In genomic region chr7:81570271-81570670, GRCm38 (mm10) we compare ENCODE assay signal across 15 mouse cellular contexts. TPM values are rescaled to one million over a fixed set of nuclear protein-coding genes. Genes with fewer than 3 reads are reported as not detected.
DNase-seq lines count a peak whose midpoint lies in the region; ATAC-seq lines count a peak whose summit lies in the region.
"Had no signal": no experiment of that assay in that cellular context is flagged by ENCODE, and none has a peak within 500 bp of the region (broad histone marks: within the 10 kb centered on the region; RNA-seq: fewer than 3 reads in every experiment).

No protein-coding gene starts in this region.

- WGBS in embryonic facial prominence, embryonic 13.5 days: 93% methylated on average over 3 of the region's 3 CpGs
- 93% methylated on average over 3 of the region's 3 CpGs for WGBS in embryonic facial prominence, embryonic 10.5 days
- 82% methylated on average over 3 of the region's 3 CpGs for WGBS in heart, embryonic 13.5 days
- WGBS in liver, embryonic 11.5 days: 92% methylated on average over 3 of the region's 3 CpGs
- WGBS in liver, embryonic 13.5 days (ENCODE audit: insufficient replicate concordance): 88% methylated on average over 3 of the region's 3 CpGs

- no peak overlapping the region for H3K4me2 ChIP-seq in embryonic facial prominence, embryonic 13.5 days
- H3K4me2 ChIP-seq in heart, embryonic 13.5 days: 0 out of 2 replicates have a peak overlapping the region, but pooled peaks have one; percentile 85
- H3K4me2 ChIP-seq in liver, embryonic 11.5 days: no peak overlapping the region
- peak overlapping the region; percentile 79 for H3K4me2 ChIP-seq in liver, embryonic 13.5 days

- DNase-seq in embryonic facial prominence, embryonic 10.5 days (ENCODE audit: low spot score): no peak
- no peak for DNase-seq in heart, postnatal 14 days
- peak; percentile 12 for DNase-seq in liver, embryonic 11.5 days (ENCODE audit: low spot score)
- no peak for DNase-seq in liver
- no peak for DNase-seq in liver, embryonic 13.5 days
- DNase-seq in kidney, postnatal 4 days: no peak
- DNase-seq: right cerebral cortex, postnatal 14 days had no signal

- no peaks in the 10 kb centered on the region for H3K36me3 ChIP-seq in embryonic facial prominence, embryonic 13.5 days
- no peaks in the 10 kb centered on the region for H3K36me3 ChIP-seq in embryonic facial prominence, embryonic 10.5 days (replicated peaks)
- H3K36me3 ChIP-seq in heart, embryonic 13.5 days: peaks cover 6% of the 10 kb centered on the region
- H3K36me3 ChIP-seq in liver, embryonic 11.5 days (ENCODE audit: control insufficient read depth, insufficient read depth, low read length): no peaks in the 10 kb centered on the region
- H3K36me3 ChIP-seq in liver, embryonic 13.5 days: peaks cover 6% of the 10 kb centered on the region
- H3K36me3 ChIP-seq: stomach, embryonic 15.5 days had no signal

- H3K4me3 ChIP-seq in embryonic facial prominence, embryonic 13.5 days: peak overlapping the region; percentile 85; the same call in 1 of the 2 replicates
- H3K4me3 ChIP-seq in embryonic facial prominence, embryonic 10.5 days: no peak overlapping the region
- H3K4me3 ChIP-seq in heart, embryonic 13.5 days: no peak overlapping the region
- H3K4me3 ChIP-seq in liver, embryonic 11.5 days (ENCODE audit: low read depth, low read length): no peak overlapping the region
- H3K4me3 ChIP-seq in liver, embryonic 13.5 days (replicated peaks): no peak overlapping the region

- H3K27ac ChIP-seq in embryonic facial prominence, embryonic 13.5 days: no peak overlapping the region
- no peak overlapping the region for H3K27ac ChIP-seq in embryonic facial prominence, embryonic 10.5 days (replicated peaks)
- peak overlapping the region; percentile 93 for H3K27ac ChIP-seq in heart, embryonic 13.5 days (replicated peaks)
- no peak overlapping the region for H3K27ac ChIP-seq in liver, embryonic 11.5 days (ENCODE audit: low read depth, low read length)
- H3K27ac ChIP-seq in liver, embryonic 13.5 days: no peak overlapping the region
- H3K27ac ChIP-seq: hindbrain, embryonic 13.5 days; liver, embryonic 14.5 days had no signal

- ATAC-seq in embryonic facial prominence, embryonic 13.5 days (ENCODE audit: insufficient number of reproducible peaks, insufficient read depth, low FRiP score, low TSS enrichment, low read depth): no peak
- ATAC-seq in heart, embryonic 13.5 days (ENCODE audit: extremely low read depth, insufficient number of reproducible peaks, low FRiP score, low TSS enrichment): no peak
- ATAC-seq in liver, embryonic 11.5 days (replicated peaks; ENCODE audit: low FRiP score): no peak
- ATAC-seq in liver, embryonic 13.5 days (ENCODE audit: low read depth): no peak

- peaks cover 12% of the 10 kb centered on the region for H3K4me1 ChIP-seq in embryonic facial prominence, embryonic 13.5 days
- H3K4me1 ChIP-seq in embryonic facial prominence, embryonic 10.5 days: peaks cover 15% of the 10 kb centered on the region; the same call in 1 of the 2 replicates
- peaks cover 46% of the 10 kb centered on the region for H3K4me1 ChIP-seq in heart, embryonic 13.5 days
- H3K4me1 ChIP-seq in liver, embryonic 11.5 days (replicated peaks; ENCODE audit: control insufficient read depth, insufficient read depth, low read length): peaks cover 14% of the 10 kb centered on the region
- H3K4me1 ChIP-seq in liver, embryonic 13.5 days (replicated peaks): peaks cover 32% of the 10 kb centered on the region
- H3K4me1 ChIP-seq: stomach, embryonic 15.5 days had no signal

- H3K9me3 ChIP-seq in embryonic facial prominence, embryonic 13.5 days: no peaks in the 10 kb centered on the region
- H3K9me3 ChIP-seq in embryonic facial prominence, embryonic 10.5 days: no peaks in the 10 kb centered on the region
- H3K9me3 ChIP-seq in heart, embryonic 13.5 days: no peaks in the 10 kb centered on the region
- no peaks in the 10 kb centered on the region for H3K9me3 ChIP-seq in liver, embryonic 11.5 days (ENCODE audit: control insufficient read depth, low read length)
- H3K9me3 ChIP-seq in liver, embryonic 13.5 days (replicated peaks): no peaks in the 10 kb centered on the region
- H3K9me3 ChIP-seq: forebrain, embryonic 15.5 days; hindbrain, embryonic 13.5 days; kidney, embryonic 15.5 days; stomach, embryonic 15.5 days had no signal

- intact Hi-C loops in heart, postnatal 14 days (cut with DNase I): loop anchor here (5.0 kb wide), 1 partner anchor 223 kb away; the partner anchor contains the start of gene Rps17

- no peaks in the 10 kb centered on the region for H3K27me3 ChIP-seq in embryonic facial prominence, embryonic 13.5 days
- H3K27me3 ChIP-seq in embryonic facial prominence, embryonic 10.5 days (replicated peaks; ENCODE audit: low read depth, poor library complexity, severe bottlenecking): peaks cover 12% of the 10 kb centered on the region
- no peaks in the 10 kb centered on the region for H3K27me3 ChIP-seq in heart, embryonic 13.5 days (replicated peaks)
- no peaks in the 10 kb centered on the region for H3K27me3 ChIP-seq in liver, embryonic 11.5 days (replicated peaks; ENCODE audit: control insufficient read depth, insufficient read depth, low read length)
- no peaks in the 10 kb centered on the region for H3K27me3 ChIP-seq in liver, embryonic 13.5 days
- H3K27me3 ChIP-seq: forebrain, embryonic 15.5 days; hindbrain, embryonic 13.5 days; kidney, embryonic 15.5 days; stomach, embryonic 15.5 days had no signal

- H3K9ac ChIP-seq in embryonic facial prominence, embryonic 13.5 days: no peak overlapping the region
- 0 out of 2 replicates have a peak overlapping the region, but pooled peaks have one; percentile 33 for H3K9ac ChIP-seq in heart, embryonic 13.5 days
- no peak overlapping the region for H3K9ac ChIP-seq in liver, embryonic 11.5 days (ENCODE audit: low read depth, low read length)
- peak overlapping the region; percentile 44; the same call in 1 of the 2 replicates for H3K9ac ChIP-seq in liver, embryonic 13.5 days
- H3K9ac ChIP-seq: forebrain, embryonic 15.5 days; hindbrain, embryonic 13.5 days; kidney, embryonic 15.5 days; stomach, embryonic 15.5 days had no signal

RNA-seq across cellular contexts. Expression of gene Whamm, which starts 0.8 kb away (rescaled TPM):
- polyA plus RNA-seq in embryonic facial prominence, embryonic 13.5 days (2015; fragmentation: Nextera tagmentation; extraction: Ambion mirVana): 2.5 and 4.4 TPM in 2 replicates
- 2.4 and 3.4 TPM in 2 replicates for polyA plus RNA-seq in embryonic facial prominence, embryonic 10.5 days (2016; fragmentation: Nextera tagmentation; extraction: Ambion mirVana)
- 4.3 and 4.5 TPM in 2 replicates for polyA plus RNA-seq in heart, embryonic 13.5 days (2015; fragmentation: Nextera tagmentation; extraction: Ambion mirVana)
- total RNA-seq in heart, postnatal 14 days (2021): 1 to 10 TPM; 8.6 to 9.1 TPM
- polyA plus RNA-seq in liver, embryonic 11.5 days (2014; fragmentation: Nextera tagmentation; extraction: Ambion mirVana): 10.5 and 11.6 TPM in 2 replicates
- polyA plus RNA-seq in liver, embryonic 13.5 days (2015; fragmentation: Nextera tagmentation; extraction: Ambion mirVana): 4.0 and 4.5 TPM in 2 replicates

RNA-seq across cellular contexts. Expression of gene Fsd2, which starts 3.5 kb away (rescaled TPM):
- 0.08 and 0.21 TPM in 2 replicates for polyA plus RNA-seq in embryonic facial prominence, embryonic 13.5 days (2015; fragmentation: Nextera tagmentation; extraction: Ambion mirVana)
- polyA plus RNA-seq in embryonic facial prominence, embryonic 10.5 days (2016; fragmentation: Nextera tagmentation; extraction: Ambion mirVana): 0.04 TPM in 1 of 2 replicates, not detected in the other
- 52.6 and 58.0 TPM in 2 replicates for polyA plus RNA-seq in heart, embryonic 13.5 days (2015; fragmentation: Nextera tagmentation; extraction: Ambion mirVana)
- 100 to 1,000 TPM; 241 to 254 TPM for total RNA-seq in heart, postnatal 14 days (2021)
- 0.19 and 0.21 TPM in 2 replicates for polyA plus RNA-seq in liver, embryonic 11.5 days (2014; fragmentation: Nextera tagmentation; extraction: Ambion mirVana)
- 0.06 and 0.15 TPM in 2 replicates for polyA plus RNA-seq in liver, embryonic 13.5 days (2015; fragmentation: Nextera tagmentation; extraction: Ambion mirVana)
- polyA plus RNA-seq: Patski had no signal

Comparison
In these comparisons a context has a peak if more than half of its experiments do, and no peak if none do; other contexts are left out.
1. H3K4me2 ChIP-seq: peak in heart, embryonic 13.5 days (single experiment) and liver, embryonic 13.5 days (single experiment); none in embryonic facial prominence, embryonic 13.5 days (single experiment) and liver, embryonic 11.5 days (single experiment).
2. H3K9ac ChIP-seq: peak in heart, embryonic 13.5 days (single experiment) and liver, embryonic 13.5 days (single experiment); none in embryonic facial prominence, embryonic 13.5 days (single experiment) and liver, embryonic 11.5 days (single experiment).
3. RNA of gene Fsd2, which starts 3.5 kb away (polyA plus RNA-seq): 52.6 to 58.0 TPM in heart, embryonic 13.5 days; 0.19 to 0.21 TPM in liver, embryonic 11.5 days, 0.08 to 0.21 TPM in embryonic facial prominence, embryonic 13.5 days, 0.06 to 0.15 TPM in liver, embryonic 13.5 days and 0.04 TPM in embryonic facial prominence, embryonic 10.5 days; every median in the first group is over 10 times any median in the second.